Mouse (Mus musculus): ENCODE measurements around the gene Psen1. TPM values are rescaled to one million over a fixed set of nuclear protein-coding genes. Genes with fewer than 3 reads are reported as not detected.

Gene Psen1
- polyA plus RNA-seq, 1 experiment, result 62.1 TPM

- Histone ChIP-seq H3K27ac (ENCODE audit: insufficient read depth, low read length) (no peak overlapping the region), H3K4me1 (ENCODE audit: control insufficient read depth, insufficient read depth, low read length) (0 out of 2 replicates have a peak, but pooled peaks cover 8% of the 10 kb centered on the region), H3K4me3 (ENCODE audit: insufficient read depth, low read length) (no peak overlapping the region)
- TF ChIP-seq POLR2A (IDR thresholded peaks at IDR 0.05; ENCODE audit: low read depth, low read length) (no peak), CTCF (IDR thresholded peaks at IDR 0.05; ENCODE audit: borderline replicate concordance, insufficient read depth, low read length) (no peak)
These were observed 78.1 kb downstream of the Psen1 start for GRCm38 (mm10) chr12:83765965-83766603.

GRCm38 (mm10) chr12:83767833-83768232 lies 79.9 kb downstream of the Psen1 start:
- no peak for TF ChIP-seq POLR2A (IDR thresholded peaks at IDR 0.05; ENCODE audit: low read depth, low read length)
- no peak for TF ChIP-seq CTCF (IDR thresholded peaks at IDR 0.05; ENCODE audit: borderline replicate concordance, insufficient read depth, low read length)
- 0 out of 2 replicates have a peak, but pooled peaks cover 8% of the 10 kb centered on the region for H3K4me1 ChIP-seq (ENCODE audit: control insufficient read depth, insufficient read depth, low read length)

GRCm38 (mm10) chr12:83768235-83768899 lies 80.4 kb downstream of the Psen1 start:
- no peak for TF ChIP-seq POLR2A (IDR thresholded peaks at IDR 0.05; ENCODE audit: low read depth, low read length)
- no peak for TF ChIP-seq CTCF (IDR thresholded peaks at IDR 0.05; ENCODE audit: borderline replicate concordance, insufficient read depth, low read length)
- Histone ChIP-seq H3K4me1 (ENCODE audit: control insufficient read depth, insufficient read depth, low read length) (0 out of 2 replicates have a peak, but pooled peaks cover 8% of the 10 kb centered on the region), H3K4me3 (ENCODE audit: insufficient read depth, low read length) (no peak overlapping the region), H3K27ac (ENCODE audit: insufficient read depth, low read length) (no peak overlapping the region)

More at GRCm38 (mm10) chr12:83767833-83768232, 79.9 kb downstream of the Psen1 start:
- Histone ChIP-seq H3K27ac (ENCODE audit: insufficient read depth, low read length) (no peak overlapping the region), H3K4me3 (ENCODE audit: insufficient read depth, low read length) (no peak overlapping the region)

- no peak for TF ChIP-seq POLR2A (IDR thresholded peaks at IDR 0.05; ENCODE audit: low read depth, low read length)
- peak; percentile 41; the same call in 1 of the 2 replicates for TF ChIP-seq CTCF (IDR thresholded peaks at IDR 0.05; ENCODE audit: borderline replicate concordance, insufficient read depth, low read length)
- H3K27ac ChIP-seq (ENCODE audit: insufficient read depth, low read length), result no peak overlapping the region
- no peak overlapping the region for H3K4me3 ChIP-seq (ENCODE audit: insufficient read depth, low read length)
- 0 out of 2 replicates have a peak, but pooled peaks cover 8% of the 10 kb centered on the region for H3K4me1 ChIP-seq (ENCODE audit: control insufficient read depth, insufficient read depth, low read length)
These were observed 82.7 kb downstream of the Psen1 start for GRCm38 (mm10) chr12:83770418-83771256.

GRCm38 (mm10) chr12:83775621-83776020 lies 87.7 kb downstream of the Psen1 start:
- 0 out of 2 replicates have a peak, but pooled peaks cover 2% of the 10 kb centered on the region for H3K4me1 ChIP-seq (ENCODE audit: control insufficient read depth, insufficient read depth, low read length)
- H3K27ac ChIP-seq (ENCODE audit: insufficient read depth, low read length), result no peak overlapping the region
- TF ChIP-seq CTCF (IDR thresholded peaks at IDR 0.05; ENCODE audit: borderline replicate concordance, insufficient read depth, low read length) (no peak), POLR2A (IDR thresholded peaks at IDR 0.05; ENCODE audit: low read depth, low read length) (no peak)
- H3K4me3 ChIP-seq (ENCODE audit: insufficient read depth, low read length), result no peak overlapping the region

- no peak overlapping the region for H3K27ac ChIP-seq (ENCODE audit: insufficient read depth, low read length)
- H3K4me3 ChIP-seq (ENCODE audit: insufficient read depth, low read length), result no peak overlapping the region
- TF ChIP-seq POLR2A (IDR thresholded peaks at IDR 0.05; ENCODE audit: low read depth, low read length), result no peak
- no peak for TF ChIP-seq CTCF (IDR thresholded peaks at IDR 0.05; ENCODE audit: borderline replicate concordance, insufficient read depth, low read length)
- no peaks in the 10 kb centered on the region for H3K4me1 ChIP-seq (ENCODE audit: control insufficient read depth, insufficient read depth, low read length)
These were observed 88.8 kb downstream of the Psen1 start for GRCm38 (mm10) chr12:83776766-83777165.

GRCm38 (mm10) chr12:83780181-83780580 lies 92.2 kb downstream of the Psen1 start:
- no peaks in the 10 kb centered on the region for H3K4me1 ChIP-seq (ENCODE audit: control insufficient read depth, insufficient read depth, low read length)
- H3K27ac ChIP-seq (ENCODE audit: insufficient read depth, low read length), result no peak overlapping the region
- TF ChIP-seq CTCF (IDR thresholded peaks at IDR 0.05; ENCODE audit: borderline replicate concordance, insufficient read depth, low read length), result no peak
- TF ChIP-seq POLR2A (IDR thresholded peaks at IDR 0.05; ENCODE audit: low read depth, low read length), result no peak
- H3K4me3 ChIP-seq (ENCODE audit: insufficient read depth, low read length), result no peak overlapping the region

GRCm38 (mm10) chr12:83781204-83781603 lies 93.3 kb downstream of the Psen1 start:
- no peak overlapping the region for H3K4me3 ChIP-seq (ENCODE audit: insufficient read depth, low read length)
- no peak overlapping the region for H3K27ac ChIP-seq (ENCODE audit: insufficient read depth, low read length)
- H3K4me1 ChIP-seq (ENCODE audit: control insufficient read depth, insufficient read depth, low read length), result no peaks in the 10 kb centered on the region
- TF ChIP-seq CTCF (IDR thresholded peaks at IDR 0.05; ENCODE audit: borderline replicate concordance, insufficient read depth, low read length), result no peak
- TF ChIP-seq POLR2A (IDR thresholded peaks at IDR 0.05; ENCODE audit: low read depth, low read length), result no peak

- Histone ChIP-seq H3K4me1 (ENCODE audit: control insufficient read depth, insufficient read depth, low read length) (no peaks in the 10 kb centered on the region), H3K27ac (ENCODE audit: insufficient read depth, low read length) (no peak overlapping the region), H3K4me3 (ENCODE audit: insufficient read depth, low read length) (no peak overlapping the region)
- TF ChIP-seq CTCF (IDR thresholded peaks at IDR 0.05; ENCODE audit: borderline replicate concordance, insufficient read depth, low read length), result no peak
- no peak for TF ChIP-seq POLR2A (IDR thresholded peaks at IDR 0.05; ENCODE audit: low read depth, low read length)
These were observed 93.8 kb downstream of the Psen1 start for GRCm38 (mm10) chr12:83781640-83782278.
